Mouse (Mus musculus) E14TG2a.4 (cell line): ENCODE measurements around the gene Chil3.

Experiments
- CTCF ChIP-seq: conservative IDR thresholded peaks from 2 replicates; pipeline ENCODE4 v1.5.1; 2014; ENCODE audit warnings: low read length
- NANOG ChIP-seq: IDR thresholded peaks from 2 replicates; pipeline ENCODE4 v1.6.1; 2014; ENCODE audit warnings: borderline replicate concordance, low read length, mixed read lengths

DNA sequence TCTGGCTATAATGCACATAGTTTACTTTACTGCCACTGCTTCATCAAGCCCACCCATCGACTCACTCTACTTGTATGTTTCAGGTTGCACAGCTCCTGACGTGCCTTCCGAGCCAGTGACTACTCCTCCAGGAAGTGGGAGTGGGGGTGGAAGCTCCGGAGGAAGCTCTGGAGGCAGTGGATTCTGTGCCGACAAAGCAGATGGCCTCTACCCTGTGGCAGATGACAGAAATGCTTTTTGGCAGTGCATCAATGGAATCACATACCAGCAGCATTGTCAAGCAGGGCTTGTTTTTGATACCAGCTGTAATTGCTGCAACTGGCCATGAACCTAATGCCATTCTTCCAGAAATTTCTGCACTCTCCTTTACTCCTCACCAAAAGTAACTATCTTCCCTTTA is 35.7 kb downstream of the Chil3 start:
- TF ChIP-seq CTCF (no peak), NANOG (no peak)
